Mouse (Mus musculus): ENCODE data around the gene Gm8113.
"Not testable (repeated sequence)": the region's sequence is repeated elsewhere in the genome, so short reads cannot be mapped to it uniquely, and the experiment has no call there.

GRCm38 (mm10) chr14:43879966-43880545 lies 45.1 kb upstream of the Gm8113 start:
- not testable (repeated sequence) for TF ChIP-seq GATA1 (IDR thresholded peaks at IDR 0.05; ENCODE audit: borderline replicate concordance, low read length); CTCF (IDR thresholded peaks at IDR 0.05; ENCODE audit: low read depth, low read length); GATA2 (IDR thresholded peaks at IDR 0.05; ENCODE audit: borderline replicate concordance, low read depth, low read length); POLR2AphosphoS5 (IDR thresholded peaks at IDR 0.05; ENCODE audit: insufficient replicate concordance, low read depth, low read length); TAL1 (conservative IDR thresholded peaks at IDR 0.05; ENCODE audit: low read depth, low read length)
